Mouse (Mus musculus): ENCODE measurements around the gene Gpr27.
A peak's percentile ranks its signal among the peaks of the same experiment; 100 is the strongest.

Gene Gpr27

DNA sequence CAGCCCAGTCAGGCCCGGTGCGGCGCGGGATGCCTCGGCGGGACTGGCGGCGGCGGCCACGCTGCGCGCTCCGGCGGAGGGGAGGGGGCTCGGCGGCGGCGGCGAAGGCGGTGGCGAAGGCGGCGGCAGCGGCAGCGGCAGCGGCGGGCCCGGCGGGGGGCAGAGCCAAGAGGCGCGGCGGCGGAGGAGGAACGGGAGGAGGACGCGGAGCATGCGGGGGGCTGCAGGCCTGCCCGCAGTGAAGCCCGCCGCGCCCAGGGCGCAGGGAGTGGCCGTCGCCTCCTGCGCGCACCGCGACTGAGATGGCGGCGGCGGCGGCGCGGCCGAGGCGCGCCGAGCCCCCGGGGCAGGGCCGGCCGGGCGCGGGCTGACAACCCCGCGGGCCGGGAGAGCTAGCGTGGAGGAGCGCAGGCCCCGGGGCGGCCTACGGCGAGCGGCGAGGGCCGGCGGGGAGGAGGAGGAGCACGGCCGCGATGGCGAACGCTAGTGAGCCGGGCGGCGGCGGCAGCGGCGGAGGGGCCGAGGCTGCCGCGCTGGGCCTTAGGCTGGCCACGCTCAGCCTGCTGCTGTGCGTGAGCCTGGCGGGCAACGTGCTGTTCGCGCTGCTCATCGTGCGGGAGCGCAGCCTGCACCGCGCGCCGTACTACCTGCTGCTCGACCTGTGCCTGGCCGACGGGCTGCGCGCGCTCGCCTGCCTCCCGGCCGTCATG is at the start of gene Gpr27:
Gene Gpr27, plus strand, starts transcription at position 474 of the 710 bp plus-strand sequence.
- DNase-seq (ENCODE audit: low spot score in 2 of 2), result peak; percentile 62 to 63

GRCm38 (mm10) chr6:99643439-99644199 is 48.9 kb upstream of the Gpr27 start:
- no peak for DNase-seq (ENCODE audit: low spot score in 2 of 2)

DNA sequence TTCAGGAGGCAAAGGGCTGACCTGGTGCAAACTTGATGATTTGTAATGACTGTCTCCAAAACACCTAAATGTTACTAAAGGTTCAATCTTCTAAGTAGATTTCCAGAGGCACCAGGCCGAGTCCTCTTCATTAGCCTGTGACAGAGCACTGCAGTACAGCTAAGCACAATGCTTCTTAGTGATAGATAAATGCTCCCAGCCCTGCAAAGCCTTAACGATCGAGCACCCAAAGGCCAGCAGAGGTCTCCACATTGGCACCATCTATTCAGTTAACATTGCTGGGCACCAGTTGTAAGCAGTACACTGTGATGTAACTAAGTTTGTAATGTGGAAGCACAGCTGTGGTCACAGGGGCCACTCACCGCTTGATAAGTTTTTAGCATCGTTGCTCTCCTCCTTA is 48.1 kb upstream of the Gpr27 start:
- no peak for DNase-seq (ENCODE audit: low spot score in 2 of 2)

GRCm38 (mm10) chr6:99644876-99645275 is 47.6 kb upstream of the Gpr27 start:
- DNase-seq (ENCODE audit: low spot score in 2 of 2), result no peak

- DNase-seq (ENCODE audit: low spot score in 2 of 2), result no peak
These were observed 46.1 kb upstream of the Gpr27 start for GRCm38 (mm10) chr6:99646344-99646743.

DNA sequence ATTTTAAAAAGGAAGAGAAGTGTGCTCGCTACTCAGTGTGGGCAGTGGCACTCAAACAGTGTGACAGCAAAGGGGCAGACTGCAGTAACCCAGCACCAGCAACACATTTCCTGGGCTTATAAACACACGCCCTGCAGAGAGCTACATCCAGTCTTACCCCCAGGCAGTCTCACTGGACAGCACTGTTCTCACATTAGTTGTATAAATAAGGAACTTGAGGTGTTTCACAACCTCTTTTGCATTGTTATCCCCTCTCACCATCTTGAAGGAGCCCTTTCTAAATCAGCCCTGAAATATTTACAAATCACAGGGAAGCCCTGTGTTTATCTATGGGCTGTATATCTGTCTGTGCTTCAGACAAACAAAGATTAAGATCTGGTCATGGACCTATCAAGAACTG is 43.2 kb upstream of the Gpr27 start:
- no peak for DNase-seq (ENCODE audit: low spot score in 2 of 2)

DNA sequence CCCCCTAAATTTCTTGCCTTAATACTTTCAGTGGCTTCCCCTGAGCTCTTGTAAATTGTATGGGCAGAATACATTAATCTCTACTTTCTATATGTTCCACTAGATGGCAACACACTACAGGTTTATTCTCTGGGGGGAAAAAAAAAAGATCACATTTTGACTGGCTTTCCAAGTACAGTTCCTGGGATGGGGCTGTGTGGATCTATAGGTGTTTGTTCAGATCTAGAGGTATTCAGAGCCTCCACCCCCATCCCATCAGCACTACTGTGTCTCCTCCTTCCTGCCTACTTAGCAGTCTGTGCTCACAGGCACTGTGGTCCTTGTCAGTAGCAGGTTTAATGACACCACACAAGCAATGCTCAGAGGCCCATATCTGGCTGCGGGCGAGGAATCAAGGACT is 40.1 kb upstream of the Gpr27 start:
- no peak for DNase-seq (ENCODE audit: low spot score in 2 of 2)

GRCm38 (mm10) chr6:99654343-99654742 is 38.1 kb upstream of the Gpr27 start:
- no peak for DNase-seq (ENCODE audit: low spot score in 2 of 2)

DNA sequence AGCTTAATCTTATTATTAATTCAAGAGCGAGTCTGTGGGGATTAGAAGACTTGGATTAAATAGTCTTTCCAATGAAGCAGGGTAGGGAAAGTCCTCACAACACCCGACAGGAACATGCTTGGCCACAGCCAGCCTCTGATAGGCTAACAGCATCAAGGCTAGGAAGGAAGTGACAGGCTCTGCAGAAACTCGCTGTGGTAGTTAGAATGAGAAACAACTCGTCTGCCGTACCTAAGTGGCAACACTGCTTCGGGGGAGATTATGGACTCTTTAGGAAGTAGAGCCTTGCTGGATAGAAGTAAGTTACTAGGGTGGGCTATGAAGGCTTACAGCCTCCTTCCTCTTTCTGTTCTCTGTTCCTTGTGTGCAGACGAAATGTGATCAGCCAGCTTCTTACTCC is 37.0 kb upstream of the Gpr27 start:
- no peak for DNase-seq (ENCODE audit: low spot score in 2 of 2)

GRCm38 (mm10) chr6:99656088-99656487 is 36.4 kb upstream of the Gpr27 start:
- no peak for DNase-seq (ENCODE audit: low spot score in 2 of 2)

- DNase-seq (ENCODE audit: low spot score in 2 of 2), result no peak
These were observed 33.9 kb upstream of the Gpr27 start for GRCm38 (mm10) chr6:99658586-99658985.

DNA sequence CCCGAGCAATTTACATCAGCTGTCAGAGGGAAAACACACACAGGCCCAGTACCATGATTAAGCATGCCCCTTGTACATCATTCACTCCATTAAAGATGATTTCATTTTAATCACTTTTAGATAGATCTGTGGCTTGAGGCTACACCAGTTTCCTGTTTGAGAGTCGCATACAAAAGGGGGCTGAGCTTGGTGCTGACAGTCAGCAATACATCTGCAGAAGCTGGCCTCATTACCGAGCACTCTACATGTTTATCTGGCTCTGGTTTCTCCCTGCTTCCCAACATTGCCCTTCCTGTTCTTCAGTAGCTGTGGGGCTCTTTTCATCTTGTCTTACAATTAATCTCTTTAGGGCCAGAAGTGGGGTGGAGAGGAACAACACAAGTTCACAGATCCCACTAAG is 32.0 kb upstream of the Gpr27 start:
- DNase-seq (ENCODE audit: low spot score in 2 of 2), result no peak

DNA sequence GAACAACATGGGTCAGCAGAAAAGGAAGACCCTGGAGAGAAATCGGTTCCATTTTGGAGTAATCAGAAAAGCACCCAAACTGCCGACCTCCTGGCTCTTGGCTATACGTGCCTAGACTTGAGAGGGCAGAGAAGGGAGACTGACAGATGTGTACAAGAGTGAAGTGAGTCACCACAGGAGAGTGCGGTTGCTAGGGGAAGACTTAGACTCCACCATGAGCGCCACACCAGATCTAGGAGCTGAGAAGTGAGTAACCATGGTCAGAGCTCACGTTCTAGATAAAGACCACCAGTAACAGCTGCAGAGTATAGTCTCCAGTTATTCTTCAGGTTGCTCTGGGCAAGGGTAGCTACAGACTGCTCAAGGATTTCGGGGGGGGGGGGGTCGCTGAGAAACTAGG is 29.2 kb upstream of the Gpr27 start:
- DNase-seq (ENCODE audit: low spot score in 2 of 2), result no peak

DNA sequence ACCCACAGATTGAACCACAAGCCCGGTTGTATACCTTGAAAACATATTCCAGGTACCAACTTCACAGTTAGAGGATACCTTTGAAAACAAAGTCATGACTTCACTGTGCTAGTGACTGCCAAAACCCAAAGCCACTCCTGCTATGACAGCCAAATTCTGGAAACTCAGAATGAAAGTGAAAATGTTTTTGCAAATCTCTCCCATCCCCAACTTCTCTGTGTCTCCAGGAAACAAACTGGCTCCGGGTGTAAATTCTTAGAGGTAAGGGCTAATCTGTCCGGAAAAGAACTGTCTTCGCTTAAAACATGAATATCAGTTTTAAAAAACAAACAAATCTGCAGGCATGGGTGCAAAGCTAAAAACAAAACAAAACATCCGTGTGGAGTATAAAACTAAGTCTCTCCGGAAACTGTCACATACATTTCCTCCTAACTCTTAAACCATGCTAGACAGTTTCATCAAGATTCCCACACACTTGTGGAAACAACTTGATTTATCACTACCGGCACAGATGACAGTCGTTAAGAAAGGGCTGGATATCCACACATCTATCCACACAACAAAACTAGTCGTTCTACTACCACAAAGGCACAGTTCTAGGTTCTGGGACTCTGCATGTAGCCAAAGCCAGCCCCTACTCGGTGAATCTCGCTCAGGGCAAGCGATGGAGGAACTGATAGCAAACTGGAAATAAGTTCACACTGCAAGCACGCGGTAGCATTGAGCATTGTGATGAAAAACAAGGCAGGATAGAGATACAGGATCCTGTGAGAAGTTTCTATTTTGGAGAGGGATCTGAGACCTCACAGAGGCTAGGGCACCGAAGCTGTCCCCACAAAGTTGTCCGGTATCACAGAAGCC is 26.8 kb upstream of the Gpr27 start:
- no peak for DNase-seq (ENCODE audit: low spot score in 2 of 2)

- DNase-seq (ENCODE audit: low spot score in 2 of 2), result peak in 1 of 2 experiments; percentile 43
These were observed 25.9 kb upstream of the Gpr27 start, which contains the start of the genes Eif4e3 and Gm20696 for GRCm38 (mm10) chr6:99666318-99667171. Gene Eif4e3 (minus strand): TSS chr6:99666771. Gene Gm20696 (minus strand): TSS chr6:99666797.

- DNase-seq (ENCODE audit: low spot score in 2 of 2), result no peak
These were observed 25.2 kb upstream of the Gpr27 start for GRCm38 (mm10) chr6:99667290-99667689.

DNA sequence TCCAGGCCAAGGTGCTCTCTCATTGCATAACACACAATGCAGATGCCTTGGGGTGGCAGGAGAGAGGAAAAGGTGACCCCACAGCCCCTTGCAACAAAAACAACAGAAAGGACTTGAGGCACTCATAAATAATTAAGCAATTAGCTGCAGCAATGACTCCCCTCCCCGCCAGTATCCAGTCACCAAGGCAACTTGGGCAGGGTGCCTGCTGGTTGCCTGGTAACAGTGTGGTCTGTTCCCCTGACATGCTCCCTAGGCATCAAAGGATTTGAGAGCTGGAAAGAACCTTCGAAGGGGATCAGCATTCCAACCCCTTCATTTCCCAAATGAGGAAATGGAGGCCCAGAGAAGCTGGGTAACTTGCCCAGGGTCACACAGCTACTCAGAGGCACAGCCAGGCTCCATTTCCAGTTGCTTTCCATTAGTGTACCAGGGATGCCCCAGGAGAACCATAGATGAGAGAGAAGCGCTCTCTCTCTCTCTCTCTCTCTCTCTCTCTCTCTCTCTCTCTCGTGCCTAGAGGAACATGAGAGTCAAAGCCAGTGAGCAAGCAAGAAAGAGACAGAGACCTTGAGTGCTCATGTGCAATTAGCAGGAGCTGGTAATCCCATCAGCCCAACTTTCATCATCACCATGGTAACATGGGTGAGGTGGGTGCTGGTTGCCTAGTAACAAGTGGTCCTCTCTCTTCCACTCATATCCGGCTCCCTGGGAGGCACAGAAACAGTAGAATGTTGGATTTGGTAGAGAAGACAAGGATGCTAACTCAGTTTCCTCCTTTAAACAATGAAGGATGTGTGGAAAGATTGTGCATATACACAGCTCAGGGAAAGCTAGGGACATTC is 22.8 kb upstream of the Gpr27 start:
- peak; percentile 94 for DNase-seq (ENCODE audit: low spot score in 2 of 2)

DNA sequence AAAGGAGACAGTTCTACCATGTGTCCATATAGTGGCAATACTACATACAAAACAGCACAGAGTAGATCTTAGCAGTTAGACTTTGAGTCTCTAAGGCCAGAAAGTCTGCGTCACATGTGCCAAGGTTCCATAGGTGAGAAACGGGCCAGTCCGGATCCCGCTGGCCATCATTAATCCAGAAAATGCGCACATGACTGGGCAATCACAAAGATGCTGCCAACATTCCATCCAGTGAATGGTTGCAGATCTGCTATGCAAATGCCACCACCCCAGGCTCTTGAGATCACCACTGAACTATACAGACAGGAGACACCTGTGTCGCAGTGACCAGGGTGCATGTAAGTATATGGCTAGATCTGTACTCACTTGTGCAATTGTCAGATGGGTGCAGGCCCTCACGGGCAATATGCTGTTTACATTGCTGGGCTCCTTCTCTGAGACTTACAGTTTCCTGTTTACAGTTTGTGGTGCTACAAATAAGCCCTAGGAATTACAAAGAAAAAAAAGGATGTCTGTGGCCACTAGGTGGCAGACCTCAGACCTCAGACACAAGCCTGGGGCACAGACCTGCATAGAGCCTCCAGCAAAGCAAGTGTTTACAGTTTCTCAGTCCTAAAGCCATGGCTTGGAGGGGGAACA is 21.9 kb upstream of the Gpr27 start:
- peak; percentile 75 to 77 for DNase-seq (ENCODE audit: low spot score in 2 of 2)

DNA sequence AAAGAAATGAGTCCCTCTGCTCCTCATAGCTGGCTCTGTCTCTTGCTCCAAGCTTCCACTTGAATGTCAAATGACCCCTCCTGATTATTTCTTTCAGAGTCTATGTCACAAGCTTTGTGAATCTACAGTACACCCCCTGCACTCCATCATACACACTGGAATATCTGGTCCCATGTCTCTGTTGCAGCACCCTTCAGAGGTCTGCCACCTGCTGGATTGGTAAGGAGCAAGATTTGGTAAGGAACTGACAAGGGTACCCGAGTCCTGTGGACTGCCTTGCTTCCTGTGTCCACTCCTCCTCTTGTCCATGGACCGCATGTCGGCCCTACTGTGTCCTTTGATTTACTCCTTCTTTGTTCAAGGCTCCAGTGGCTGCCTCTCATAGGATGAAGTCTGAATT is 20.7 kb upstream of the Gpr27 start:
- DNase-seq (ENCODE audit: low spot score in 2 of 2), result no peak

- no peak for DNase-seq (ENCODE audit: low spot score in 2 of 2)
These were observed 18.0 kb upstream of the Gpr27 start for GRCm38 (mm10) chr6:99674482-99674881.
